Mouse (Mus musculus) small intestine, adult 2 months (tissue): Measurements from ENCODE around the gene Cip2a. TPM values are rescaled to one million over a fixed set of nuclear protein-coding genes. Genes with fewer than 3 reads are reported as not detected.

ENCODE experiments used
- H3K27ac ChIP-seq: fragments of 200-500 bp; 2 replicates; pipeline ENCODE4 v1.5.1; 2012; ENCODE audit warnings: low read depth, low read length, control low read depth, inconsistent platforms; ENCODE audit not compliant: insufficient read depth
- H3K27me3 ChIP-seq: fragments of 200-500 bp; 2 replicates; pipeline ENCODE4 v1.6.1; 2012; ENCODE audit warnings: mild to moderate bottlenecking, moderate library complexity, low read length, inconsistent platforms; ENCODE audit not compliant: control insufficient read depth, insufficient read depth
- H3K36me3 ChIP-seq: fragments of 200-500 bp; 2 replicates; pipeline ENCODE4 v1.6.1; 2012; ENCODE audit warnings: mild to moderate bottlenecking, low read length, control low read depth, inconsistent platforms; ENCODE audit not compliant: control insufficient read depth, insufficient read depth
- H3K4me1 ChIP-seq: fragments of 200-500 bp; 2 replicates; pipeline ENCODE4 v1.6.1; 2012; ENCODE audit warnings: low read length, inconsistent platforms, mixed read lengths; ENCODE audit not compliant: control insufficient read depth, insufficient read depth, insufficient read length
- H3K4me3 ChIP-seq: fragments of 200-500 bp; 2 replicates; pipeline ENCODE4 v1.5.1; 2012; ENCODE audit warnings: low read depth, mild to moderate bottlenecking, control low read depth, inconsistent platforms, low read length, moderate library complexity
- CTCF ChIP-seq: fragments of 200-500 bp; IDR thresholded peaks from 2 replicates; pipeline ENCODE4 v1.5.1; 2012; ENCODE audit warnings: low read depth, mild to moderate bottlenecking, control low read depth, inconsistent platforms, low read length, moderate library complexity, mixed read lengths; ENCODE audit not compliant: insufficient replicate concordance, insufficient read length; ENCODE audit errors: extremely low read depth
- POLR2A ChIP-seq: fragments of 200-500 bp; IDR thresholded peaks from 2 replicates; pipeline ENCODE4 v1.6.1; 2012; ENCODE audit warnings: low read depth, mild to moderate bottlenecking, control low read depth, inconsistent platforms, low read length, moderate library complexity
- WGBS: fragments of 180-500 bp; shearing (Covaris S2); methylation state at CpG from one replicate; pipeline ENCODE4 v1.1.7; 2018; 5-methylcytosine and 5-hydroxymethylcytosine counted together
- polyA plus RNA-seq: library from polyadenylated mRNA; depleted of rRNA; stranded (reverse); fragments of >200 nt; gene quantifications from 2 replicates; pipeline ENCODE4 v1.2.3, GENCODE M21; 2012

Gene Cip2a
- polyA plus RNA-seq, 1 experiment: 0.70 TPM

DNA sequence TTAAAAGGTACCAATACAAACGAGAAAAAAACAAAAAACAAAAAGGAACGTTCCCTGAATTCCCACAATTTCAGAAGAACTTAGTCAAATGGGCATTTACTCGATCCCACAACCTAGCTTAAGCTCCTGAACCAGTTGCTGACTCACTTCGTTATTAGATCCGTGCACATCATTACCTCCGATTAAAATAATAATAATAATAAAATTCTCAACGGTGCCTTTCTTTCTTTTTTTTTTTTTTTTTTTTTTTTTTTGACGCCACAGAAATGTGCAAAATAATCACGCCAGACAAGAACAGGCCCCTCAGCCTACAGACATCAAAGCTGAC, 790 bp upstream of the Cip2a start:
- no peaks in the 10 kb centered on the region; the same call in 1 of the 2 replicates for H3K4me1 ChIP-seq
- H3K27ac ChIP-seq: peak overlapping the region; percentile 34; the same call in 1 of the 2 replicates
- no peaks in the 10 kb centered on the region for H3K27me3 ChIP-seq
- WGBS: under 1% methylated on average over 9 of the region's 9 CpGs
- H3K4me3 ChIP-seq: peak overlapping the region; percentile 99
- TF ChIP-seq CTCF (no peak), POLR2A (no peak)
- H3K36me3 ChIP-seq: no peaks in the 10 kb centered on the region

DNA sequence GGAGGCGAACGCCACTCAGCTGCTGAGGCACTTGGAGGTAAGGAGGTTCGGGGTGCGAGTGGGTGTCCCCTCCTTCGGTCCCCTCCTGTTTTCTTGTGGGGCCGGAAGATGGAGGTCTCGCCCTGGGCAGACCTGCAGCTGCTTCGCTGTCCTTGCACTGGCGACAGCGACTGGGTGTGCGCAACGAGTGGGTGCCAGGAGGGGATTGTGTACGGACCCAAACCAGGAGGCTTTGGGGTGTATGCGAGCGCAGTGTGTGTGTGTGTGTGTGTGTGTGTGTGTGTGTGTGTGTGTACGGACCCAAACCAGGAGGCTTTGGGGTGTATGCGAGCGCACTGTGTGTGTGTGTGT, 333 bp downstream of the Cip2a start:
- H3K27ac ChIP-seq: no peak overlapping the region
- H3K27me3 ChIP-seq: no peaks in the 10 kb centered on the region
- H3K36me3 ChIP-seq: 0 out of 2 replicates have a peak, but pooled peaks cover 2% of the 10 kb centered on the region
- TF ChIP-seq CTCF (no peak), POLR2A (no peak)
- under 1% methylated on average over 18 of the region's 18 CpGs for WGBS
- H3K4me3 ChIP-seq: peak overlapping the region; percentile 99
- H3K4me1 ChIP-seq: no peaks in the 10 kb centered on the region; the same call in 1 of the 2 replicates

DNA sequence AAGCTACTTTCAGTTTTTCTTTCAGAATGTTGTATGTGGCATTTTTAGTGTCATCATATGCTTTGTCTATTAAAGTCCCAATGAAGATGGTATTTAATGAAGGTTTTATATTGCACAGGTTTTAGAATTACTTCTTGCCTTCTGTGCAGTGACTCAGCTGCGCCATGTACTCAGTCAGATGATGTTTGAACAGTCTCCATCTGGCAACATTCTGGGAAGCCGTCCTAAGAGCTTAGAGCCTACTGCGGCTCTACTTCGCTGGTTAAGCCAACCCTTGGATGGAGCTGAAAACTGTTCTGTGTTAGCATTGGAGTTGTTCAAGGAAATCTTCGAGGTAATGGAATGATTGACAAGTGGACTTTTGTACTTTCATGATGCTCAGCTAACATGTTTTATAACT, 10.2 kb downstream of the Cip2a start:
- H3K4me3 ChIP-seq: no peak overlapping the region
- H3K36me3 ChIP-seq: peaks cover 4% of the 10 kb centered on the region
- no peaks in the 10 kb centered on the region for H3K27me3 ChIP-seq
- WGBS: 81% methylated on average over 5 of the region's 5 CpGs
- no peak overlapping the region for H3K27ac ChIP-seq
- H3K4me1 ChIP-seq: no peaks in the 10 kb centered on the region
- no peak for TF ChIP-seq POLR2A
- TF ChIP-seq CTCF: no peak

DNA sequence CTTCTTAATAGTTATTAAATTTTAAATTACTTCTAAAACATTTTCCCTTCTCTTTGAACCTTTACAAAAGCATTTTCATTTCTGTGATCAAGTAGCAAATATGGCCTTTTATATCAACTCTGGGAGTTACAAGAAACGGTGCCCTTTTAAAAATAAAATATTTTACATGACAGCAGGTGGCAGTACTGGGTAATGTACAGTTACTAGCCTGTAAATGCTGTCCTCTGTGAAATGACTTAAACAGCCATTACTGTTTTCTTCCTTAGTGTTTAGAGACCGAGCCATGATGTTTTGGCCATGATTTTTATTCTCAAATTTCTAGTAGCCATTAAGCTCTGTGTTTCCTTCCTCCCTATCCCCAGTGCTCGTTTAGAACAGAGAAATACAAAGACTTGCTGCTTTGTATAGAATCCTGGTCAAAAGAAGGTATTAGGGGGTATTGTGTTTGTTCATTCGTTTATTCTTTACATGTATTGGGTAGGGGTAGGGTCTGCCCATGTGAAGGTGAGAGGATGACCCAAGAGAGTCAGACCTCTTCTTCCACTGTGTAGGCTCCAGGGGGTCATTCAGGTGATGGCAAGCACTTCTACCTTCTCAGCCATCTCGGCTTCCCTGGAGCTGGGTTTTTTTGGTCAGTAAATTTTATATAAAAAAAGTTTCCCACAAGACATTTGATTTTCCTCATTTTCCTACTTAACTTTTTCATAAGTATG, 22.8 kb downstream of the Cip2a start:
- peaks cover 8% of the 10 kb centered on the region for H3K36me3 ChIP-seq
- H3K27me3 ChIP-seq: no peaks in the 10 kb centered on the region
- 77% methylated on average over 5 of the region's 5 CpGs for WGBS
- no peaks in the 10 kb centered on the region for H3K4me1 ChIP-seq
- no peak overlapping the region for H3K4me3 ChIP-seq
- no peak overlapping the region for H3K27ac ChIP-seq
- TF ChIP-seq POLR2A: no peak
- TF ChIP-seq CTCF: no peak

DNA sequence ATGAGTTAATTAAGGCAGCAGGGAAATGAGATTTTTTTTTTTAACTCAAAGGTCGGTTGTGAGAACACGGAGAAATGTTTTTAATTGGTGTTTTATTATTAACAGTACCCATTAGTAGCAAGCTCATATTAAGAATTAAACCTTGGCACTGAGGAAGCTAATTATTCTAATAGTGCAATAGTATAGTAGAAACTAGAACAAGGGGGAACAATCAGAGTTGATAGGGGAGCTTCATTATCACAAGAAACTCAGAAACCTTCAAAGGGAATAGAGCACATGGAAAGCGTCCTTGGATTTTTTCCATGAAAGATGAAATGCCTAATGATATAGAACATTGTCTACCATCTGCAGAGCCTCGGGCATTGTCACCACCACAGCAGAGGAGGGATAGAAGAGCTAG, 41.9 kb downstream of the Cip2a start:
- Histone ChIP-seq H3K4me3 (no peak overlapping the region), H3K27ac (no peak overlapping the region), H3K27me3 (no peaks in the 10 kb centered on the region), H3K4me1 (no peaks in the 10 kb centered on the region), H3K36me3 (no peaks in the 10 kb centered on the region)
- TF ChIP-seq POLR2A (no peak), CTCF (no peak)
- 72% methylated on average over 4 of the region's 4 CpGs for WGBS

DNA sequence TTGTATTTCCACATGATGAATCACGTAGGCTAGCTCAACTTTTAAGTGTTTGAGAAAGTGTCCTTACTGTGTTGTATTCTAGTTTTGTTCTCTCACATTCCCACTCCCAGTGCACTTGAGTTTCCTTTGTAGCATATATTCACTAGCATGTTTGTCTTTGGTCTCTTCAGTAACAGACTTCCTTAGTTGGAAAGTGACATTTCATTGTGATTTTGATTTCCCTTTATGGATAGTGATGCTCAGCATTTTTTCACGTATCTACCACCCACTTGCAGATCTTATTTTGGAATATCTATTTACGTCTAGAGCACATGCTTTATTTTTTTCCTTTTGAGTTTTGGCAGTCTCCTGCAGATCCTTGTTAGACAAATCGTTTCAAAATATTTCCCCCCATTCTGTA, 43.8 kb downstream of the Cip2a start:
- H3K27me3 ChIP-seq: no peaks in the 10 kb centered on the region
- no peaks in the 10 kb centered on the region for H3K4me1 ChIP-seq
- TF ChIP-seq CTCF (no peak), POLR2A (no peak)
- H3K36me3 ChIP-seq: no peaks in the 10 kb centered on the region
- no peak overlapping the region for H3K4me3 ChIP-seq
- WGBS: 72% methylated on average over 4 of the region's 4 CpGs
- H3K27ac ChIP-seq: no peak overlapping the region

DNA sequence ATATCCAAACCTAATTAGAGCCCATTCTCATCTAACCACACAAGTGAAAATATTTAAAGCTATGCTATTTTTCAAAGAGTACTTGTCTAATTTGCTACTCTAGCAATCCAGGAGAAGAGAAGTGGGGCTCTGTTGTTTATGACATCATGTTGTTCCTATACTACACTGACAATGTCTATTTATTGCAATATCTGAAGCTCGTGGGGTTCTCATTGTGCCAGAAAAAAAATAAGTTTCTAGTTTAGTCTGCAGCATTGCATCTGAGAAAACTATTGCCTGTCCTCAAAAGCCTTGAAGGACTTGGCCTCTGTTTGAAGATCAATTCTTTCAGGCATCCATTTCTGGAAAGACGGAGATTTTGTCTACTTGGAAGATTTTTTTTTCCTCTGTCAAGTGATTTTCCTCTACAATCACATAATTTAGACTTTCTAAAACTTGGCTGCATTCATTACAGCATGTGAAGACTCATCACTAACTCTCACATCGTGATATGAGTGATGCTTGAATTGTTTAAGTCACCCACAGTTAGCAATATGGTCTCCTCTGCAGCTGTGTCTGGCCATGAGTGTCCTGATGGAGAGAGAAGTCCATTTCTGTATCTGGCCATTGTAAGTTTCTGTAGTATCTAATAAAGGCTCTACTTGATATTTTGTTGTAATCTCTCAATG, 46.7 kb downstream of the Cip2a start:
- WGBS: 74% methylated on average over 3 of the region's 3 CpGs
- TF ChIP-seq CTCF (no peak), POLR2A (no peak)
- H3K36me3 ChIP-seq: no peaks in the 10 kb centered on the region
- no peak overlapping the region for H3K4me3 ChIP-seq
- no peaks in the 10 kb centered on the region for H3K27me3 ChIP-seq
- H3K27ac ChIP-seq: no peak overlapping the region
- H3K4me1 ChIP-seq: no peaks in the 10 kb centered on the region
